Mouse (Mus musculus) spleen, adult 2 months (tissue): ENCODE measurements at regions not wholly inside any gene's neighbourhood (a gene's known extent, or its start where the extent isn't known, plus 50 kb on each side); places are given as distances from the start of the nearest gene placed in this dataset.
"Not testable (repeated sequence)": the region's sequence is repeated elsewhere in the genome, so short reads cannot be mapped to it uniquely, and the experiment has no call there.

Experiments used
- DNase-seq, 2 experiments: peaks; one replicate each; pipeline versions ENCODE4 v3.0.0 to v3.0.0-alpha.2; 2012 to 2021; ENCODE audit warnings: low spot score in 2 of 2, low read depth in 1 of 2
- H3K27ac ChIP-seq: fragments of 200-500 bp; 2 replicates; pipeline ENCODE4 v1.5.1; 2012; ENCODE audit warnings: low read length, inconsistent platforms; ENCODE audit not compliant: insufficient read depth
- H3K27me3 ChIP-seq: fragments of 200-500 bp; 2 replicates; pipeline ENCODE4 v1.6.1; 2012; ENCODE audit warnings: mild to moderate bottlenecking, moderate library complexity, low read length, inconsistent platforms; ENCODE audit not compliant: control insufficient read depth, insufficient read depth
- H3K36me3 ChIP-seq: fragments of 200-500 bp; 2 replicates; pipeline ENCODE4 v1.6.1; 2012; ENCODE audit warnings: mild to moderate bottlenecking, low read length, inconsistent platforms; ENCODE audit not compliant: control insufficient read depth, insufficient read depth
- H3K4me1 ChIP-seq: fragments of 200-500 bp; 2 replicates; pipeline ENCODE4 v1.6.1; 2011; ENCODE audit warnings: inconsistent platforms; ENCODE audit not compliant: control insufficient read depth, insufficient read depth, insufficient read length
- H3K4me3 ChIP-seq: fragments of 200-500 bp; 2 replicates; pipeline ENCODE4 v1.5.1; 2011; ENCODE audit warnings: mild to moderate bottlenecking, inconsistent platforms; ENCODE audit not compliant: insufficient read depth, insufficient read length; ENCODE audit errors: extremely low read depth
- CTCF ChIP-seq: fragments of 200-500 bp; IDR thresholded peaks from 2 replicates; pipeline ENCODE4 v1.5.1; 2011; ENCODE audit warnings: mild to moderate bottlenecking, inconsistent platforms; ENCODE audit not compliant: insufficient read depth, insufficient read length, insufficient replicate concordance; ENCODE audit errors: extremely low read depth
- POLR2A ChIP-seq: fragments of 200-500 bp; IDR thresholded peaks from 2 replicates; pipeline ENCODE4 v1.6.1; 2011; ENCODE audit warnings: low read depth, low read length, inconsistent platforms
- WGBS: fragments of 180-500 bp; shearing (Covaris S2); methylation state at CpG from one replicate; pipeline ENCODE4 v1.1.7; 2018; 5-methylcytosine and 5-hydroxymethylcytosine counted together

DNA sequence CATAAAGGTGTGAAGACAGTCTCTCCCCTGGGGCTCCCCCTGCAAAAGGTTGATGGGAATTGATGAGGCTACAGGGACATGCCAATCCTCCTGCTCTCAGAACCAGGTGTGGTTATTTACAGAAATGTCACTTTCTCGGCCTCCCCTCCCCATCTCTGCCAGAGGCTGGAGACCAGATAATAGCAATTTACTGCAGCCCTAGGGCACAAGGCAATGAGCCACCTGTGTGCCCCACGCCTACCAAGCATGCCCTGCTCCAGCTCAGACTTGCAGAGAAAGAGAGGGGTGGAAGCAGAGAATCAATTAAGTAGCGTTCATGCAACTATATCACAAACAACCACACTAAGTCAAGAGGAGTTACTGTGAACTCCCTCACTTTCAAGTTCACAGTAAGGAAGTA is 75.5 kb upstream of the Galnt18 start:
- H3K36me3 ChIP-seq, result no peaks in the 10 kb centered on the region
- H3K4me1 ChIP-seq, result no peaks in the 10 kb centered on the region
- DNase-seq, result no peak
- H3K4me3 ChIP-seq, result no peak overlapping the region
- H3K27ac ChIP-seq, result no peak overlapping the region
- 76% methylated on average over 3 of the region's 3 CpGs for WGBS
- TF ChIP-seq POLR2A (no peak), CTCF (no peak)
- H3K27me3 ChIP-seq, result no peaks in the 10 kb centered on the region

DNA sequence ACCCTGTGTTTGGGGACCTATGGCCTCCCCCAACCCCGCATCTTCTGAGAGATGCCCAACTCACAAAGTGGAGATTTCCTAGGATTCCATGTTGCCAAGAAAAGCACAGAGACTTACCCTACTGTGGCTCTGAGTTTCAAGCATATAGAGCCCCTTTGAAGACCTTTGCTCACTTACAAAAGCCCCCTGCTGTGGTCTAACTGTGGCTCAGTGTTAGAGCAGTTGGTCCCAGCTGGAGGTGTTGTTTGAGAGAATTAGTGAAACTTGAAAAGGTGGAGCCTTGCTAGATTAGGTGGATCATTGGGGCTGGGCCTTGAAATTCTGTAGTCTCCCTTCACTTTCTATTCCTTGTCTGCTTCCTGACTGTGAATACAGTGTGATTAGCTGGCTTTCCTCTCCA is 66.6 kb upstream of the Galnt18 start:
- Histone ChIP-seq H3K27me3 (no peaks in the 10 kb centered on the region), H3K4me1 (no peaks in the 10 kb centered on the region), H3K4me3 (no peak overlapping the region), H3K36me3 (no peaks in the 10 kb centered on the region), H3K27ac (no peak overlapping the region)
- 87% methylated on average over 1 of the region's 1 CpGs for WGBS
- DNase-seq, result no peak
- TF ChIP-seq CTCF, result no peak
- no peak for TF ChIP-seq POLR2A

DNA sequence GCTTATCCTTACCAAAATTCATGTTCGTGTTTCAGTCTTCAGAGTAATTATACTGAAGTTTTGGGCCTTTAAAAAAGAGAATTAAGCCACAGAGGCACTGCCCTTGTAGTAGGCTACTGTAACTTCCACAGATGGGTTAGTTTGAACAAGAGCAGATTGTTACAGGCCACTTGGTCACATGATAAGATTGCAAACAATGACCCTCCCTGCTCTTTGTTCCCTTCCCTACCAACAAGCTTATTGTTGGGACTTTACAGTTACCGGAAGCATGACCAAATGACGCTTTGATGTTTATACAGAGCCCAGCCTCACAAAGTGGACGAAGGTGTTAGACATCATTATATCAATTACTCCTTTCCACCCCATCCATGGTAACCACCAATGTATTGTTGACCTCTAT is 63.9 kb upstream of the Galnt18 start:
- WGBS, result 86% methylated on average over 4 of the region's 4 CpGs
- no peaks in the 10 kb centered on the region for H3K27me3 ChIP-seq
- no peak overlapping the region for H3K4me3 ChIP-seq
- H3K27ac ChIP-seq, result no peak overlapping the region
- no peaks in the 10 kb centered on the region for H3K36me3 ChIP-seq
- TF ChIP-seq CTCF, result no peak
- no peak for TF ChIP-seq POLR2A
- H3K4me1 ChIP-seq, result no peaks in the 10 kb centered on the region
- no peak for DNase-seq

DNA sequence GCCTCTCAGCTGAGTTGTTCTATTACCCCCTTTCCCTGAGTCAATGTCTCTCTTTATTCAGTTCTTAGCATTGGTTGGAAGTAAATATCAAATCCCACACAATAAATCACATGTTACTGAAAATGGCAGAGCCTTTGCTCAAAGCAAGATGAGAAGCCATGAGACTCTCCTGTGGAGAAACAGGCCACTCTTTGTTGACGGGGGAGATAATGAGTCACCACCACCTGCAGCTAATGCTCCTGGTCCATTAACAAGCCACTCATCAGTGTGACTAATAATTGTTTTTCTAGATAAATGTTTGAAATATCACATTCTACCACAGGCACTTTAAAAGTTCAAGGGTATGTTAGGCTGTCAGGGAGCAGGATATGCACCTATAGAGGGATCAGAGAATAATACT is 61.0 kb upstream of the Galnt18 start:
- no peaks in the 10 kb centered on the region for H3K27me3 ChIP-seq
- 100% methylated on average over 1 of the region's 1 CpGs for WGBS
- H3K27ac ChIP-seq, result no peak overlapping the region
- no peak for DNase-seq
- no peak overlapping the region for H3K4me3 ChIP-seq
- no peaks in the 10 kb centered on the region for H3K36me3 ChIP-seq
- TF ChIP-seq POLR2A (no peak), CTCF (no peak)
- no peaks in the 10 kb centered on the region for H3K4me1 ChIP-seq

DNA sequence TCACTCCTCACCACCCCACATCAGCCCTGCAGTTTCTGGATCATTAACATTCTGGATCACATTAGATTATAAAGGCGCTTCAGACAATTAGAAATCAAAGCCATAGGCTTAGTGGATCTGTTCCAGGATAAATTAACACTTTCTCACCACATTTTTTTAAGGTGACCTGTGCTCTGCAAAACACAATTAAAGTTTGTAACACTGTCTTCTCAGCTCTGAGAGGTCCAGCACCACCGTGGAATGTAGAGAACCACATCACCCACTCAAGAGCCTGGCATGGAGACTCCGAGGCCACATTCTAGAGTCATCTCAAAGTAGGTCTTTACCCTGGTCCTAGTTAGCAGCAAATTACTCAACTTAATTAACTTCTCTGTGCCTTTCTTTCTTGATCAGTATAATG is 58.4 kb upstream of the Galnt18 start:
- H3K27me3 ChIP-seq, result no peaks in the 10 kb centered on the region
- TF ChIP-seq POLR2A, result no peak
- TF ChIP-seq CTCF, result no peak
- no peak for DNase-seq
- WGBS, result 90% methylated on average over 3 of the region's 3 CpGs
- no peak overlapping the region for H3K4me3 ChIP-seq
- H3K36me3 ChIP-seq, result no peaks in the 10 kb centered on the region
- no peaks in the 10 kb centered on the region for H3K4me1 ChIP-seq
- no peak overlapping the region for H3K27ac ChIP-seq

DNA sequence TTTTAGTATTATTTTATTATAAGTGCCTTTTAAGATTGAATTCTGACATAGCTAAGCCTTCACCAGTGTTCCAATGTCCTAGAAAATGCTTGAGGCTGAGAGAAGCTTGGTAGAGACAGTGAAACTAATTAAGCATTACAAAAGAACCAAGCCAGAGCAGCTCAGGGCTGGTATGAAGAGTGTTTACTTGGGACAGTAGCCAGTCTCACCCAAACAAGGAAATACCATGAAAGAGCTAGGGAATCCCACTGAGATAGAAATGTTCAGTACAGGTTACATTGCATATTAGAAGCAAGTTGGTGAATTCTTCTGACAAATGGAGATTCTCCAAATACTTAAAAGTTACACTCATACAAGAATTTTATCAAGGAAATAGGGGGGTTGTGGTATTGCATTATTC is 54.6 kb upstream of the Galnt18 start:
- H3K4me3 ChIP-seq, H3K36me3 ChIP-seq, H3K27me3 ChIP-seq, H3K4me1 ChIP-seq, DNase-seq, H3K27ac ChIP-seq: not testable (repeated sequence)

DNA sequence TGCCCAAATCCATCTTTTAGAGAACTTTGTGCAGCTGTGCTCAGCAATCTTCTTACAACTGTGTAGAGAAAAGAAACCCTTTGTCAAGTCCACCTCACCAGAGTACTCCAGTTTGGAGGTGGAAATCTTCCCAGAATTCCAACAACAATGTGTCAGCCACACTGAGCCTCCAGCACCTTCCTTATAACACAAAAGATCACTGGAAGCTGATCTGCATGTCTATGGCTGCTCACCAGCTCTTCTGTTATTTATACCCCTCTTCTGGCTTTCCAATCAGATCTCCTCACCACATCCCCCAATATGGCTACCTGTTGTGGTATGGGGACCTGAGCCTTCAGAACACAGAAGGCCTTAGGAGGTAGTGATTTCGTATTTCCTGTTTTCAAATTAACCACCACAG is 50.2 kb upstream of the Galnt18 start:
- DNase-seq, result no peak
- no peak for TF ChIP-seq CTCF
- Histone ChIP-seq H3K4me1 (no peaks in the 10 kb centered on the region), H3K4me3 (no peak overlapping the region), H3K27me3 (no peaks in the 10 kb centered on the region), H3K27ac (no peak overlapping the region), H3K36me3 (no peaks in the 10 kb centered on the region)
- WGBS, result 62% methylated on average over 1 of the region's 1 CpGs
